Mouse (Mus musculus) activated CD4-positive, CD25-positive, alpha-beta regulatory T cell, adult 4 months (primary cell): ENCODE data around the gene Itga1. TPM values are rescaled to one million over a fixed set of nuclear protein-coding genes. Genes with fewer than 3 reads are reported as not detected.

Source experiments
- ATAC-seq: one replicate; pipeline ENCODE4 v1.8.0; 2017
- polyA plus RNA-seq, 2 experiments: library from polyadenylated mRNA; unstranded; fragments of 100-300 nt; shearing (Covaris generic); gene quantifications; one replicate each; pipeline ENCODE4 v1.2.1; 2017

The Itga1 gene
- polyA plus RNA-seq = under 1 TPM; 0.68 to 0.87 TPM

DNA sequence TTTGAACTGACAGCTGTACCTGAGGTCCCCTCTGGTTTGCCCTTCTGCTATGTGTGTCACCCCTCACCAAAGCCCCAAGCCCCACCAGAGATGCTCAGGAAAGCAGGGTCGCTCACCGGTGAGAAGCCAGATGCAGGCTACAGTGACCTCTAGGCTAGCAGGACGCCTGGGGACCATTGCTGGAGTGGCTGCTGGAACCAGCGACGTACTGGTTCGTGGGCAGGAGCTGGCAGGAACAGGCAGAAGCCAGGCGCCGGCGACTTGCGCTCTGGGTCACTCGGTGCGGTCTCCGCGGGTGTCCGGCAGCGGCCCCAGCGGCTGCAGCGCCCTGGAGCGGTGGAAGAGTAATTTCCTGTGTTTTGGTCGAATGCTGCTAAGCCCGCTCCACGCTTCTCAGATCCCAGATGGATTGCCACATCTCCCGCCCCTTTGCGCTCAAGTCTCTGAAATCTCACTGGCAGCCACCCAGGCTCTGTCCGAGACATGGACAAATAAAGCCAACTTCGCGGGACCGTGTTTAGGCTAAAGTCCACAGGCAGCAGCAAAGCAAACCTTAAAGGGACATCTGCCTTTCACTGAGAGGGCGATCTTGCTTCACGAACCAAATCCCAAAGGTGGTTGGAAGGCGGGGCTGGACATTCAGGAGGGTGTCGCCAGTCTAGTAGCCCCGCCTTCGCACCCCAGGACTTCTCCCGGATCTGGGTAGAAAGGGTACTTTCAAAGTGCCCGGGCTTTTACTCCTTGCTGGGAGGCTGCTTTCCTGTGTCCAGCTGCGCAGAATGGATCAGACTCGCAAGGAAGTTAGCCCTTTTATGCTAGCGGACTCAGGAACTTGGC is at the start of gene Itga1, which contains the start of gene Gm49395:
TSS of gene Itga1 (minus strand) at position 610 of the 837 bp plus-strand sequence.
TSS of gene Gm49395 (minus strand) at position 567 of the 837 bp plus-strand sequence.
- ATAC-seq = no peak

- no peak for ATAC-seq
Observed at GRCm38 (mm10) chr13:115150602-115151001, 48.8 kb upstream of the Itga1 start.

GRCm38 (mm10) chr13:115149849-115150248 is 48.1 kb upstream of the Itga1 start:
- ATAC-seq = no peak

DNA sequence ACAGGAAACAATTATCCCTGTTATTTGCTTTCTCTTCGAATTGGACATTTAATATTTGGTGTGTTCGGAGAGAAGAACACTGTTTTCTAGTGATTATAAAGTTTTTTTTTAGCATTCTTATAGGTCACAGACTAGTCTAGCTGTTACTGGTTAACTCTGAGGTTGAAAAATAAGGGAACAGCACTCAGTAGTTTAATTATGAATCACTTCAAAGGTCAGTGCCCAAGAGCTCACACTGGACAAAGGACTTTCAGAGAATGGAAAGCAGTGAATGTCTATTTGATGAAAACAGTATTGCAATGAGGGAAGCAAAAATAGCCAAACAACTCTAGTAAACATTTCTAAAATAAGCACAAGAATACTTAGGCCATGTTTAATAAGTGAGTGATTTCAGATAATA is 41.8 kb upstream of the Itga1 start:
- no peak for ATAC-seq

DNA sequence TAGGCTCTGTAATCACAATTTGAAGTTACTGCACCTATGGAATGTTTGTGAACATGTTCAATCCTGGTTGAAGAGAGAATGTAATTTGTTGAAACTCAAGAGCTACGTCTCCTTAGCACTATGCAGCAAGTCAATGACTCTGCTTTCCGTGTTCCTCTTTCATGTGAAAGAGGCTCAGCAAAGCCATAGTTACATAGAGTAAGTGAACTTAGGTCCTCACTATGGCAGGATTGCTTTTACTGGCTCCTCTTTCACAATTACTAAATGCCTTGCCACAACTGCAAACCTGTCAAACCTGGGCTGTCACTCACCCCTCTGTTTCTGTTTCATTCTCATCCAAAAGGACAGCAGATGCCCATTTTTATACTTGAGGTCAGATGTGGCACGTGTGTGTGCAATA is 40.3 kb upstream of the Itga1 start:
- no peak for ATAC-seq

DNA sequence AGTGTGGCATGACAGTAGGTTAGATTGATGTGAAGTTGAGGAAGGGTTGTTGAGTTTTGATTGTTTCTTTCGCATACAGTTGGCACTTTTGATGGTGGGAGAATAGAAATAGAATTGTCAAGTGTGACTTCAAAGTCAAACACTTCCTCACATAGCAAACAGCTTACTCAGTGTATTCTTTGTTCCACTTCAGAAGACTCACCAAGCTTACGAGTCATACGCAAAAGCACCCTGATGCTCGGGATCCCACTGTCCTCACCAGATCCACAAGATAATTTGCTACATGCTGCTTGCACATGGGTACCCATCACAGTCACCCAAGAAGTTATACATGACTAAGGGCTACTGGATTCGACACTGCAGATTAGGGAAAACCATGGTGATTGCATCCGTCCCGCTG is 36.7 kb upstream of the Itga1 start:
- ATAC-seq = no peak

- ATAC-seq = no peak
Observed at GRCm38 (mm10) chr13:115136761-115137160, 35.0 kb upstream of the Itga1 start.

GRCm38 (mm10) chr13:115132435-115132834 is 30.7 kb upstream of the Itga1 start:
- no peak for ATAC-seq

- no peak for ATAC-seq
Observed at GRCm38 (mm10) chr13:115131381-115131780, 29.6 kb upstream of the Itga1 start.

DNA sequence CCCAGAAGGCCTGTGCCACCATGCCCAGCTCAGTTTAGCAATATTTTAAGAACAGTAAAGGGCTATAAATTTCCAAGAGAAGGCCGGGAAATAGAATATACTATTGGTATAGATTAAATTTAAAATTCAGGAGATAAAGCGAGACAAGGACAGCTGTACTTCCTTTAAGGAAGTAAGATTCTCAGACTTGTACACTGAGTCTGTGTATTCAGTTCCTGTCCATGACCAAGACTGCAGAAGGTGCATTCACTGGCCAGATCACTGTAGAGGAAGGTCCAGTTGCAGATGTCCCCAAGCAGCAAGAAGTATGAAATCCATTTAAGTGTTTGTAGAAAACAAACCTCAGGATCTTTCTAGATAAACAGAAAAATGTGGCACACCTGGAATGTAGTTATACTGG is 28.3 kb upstream of the Itga1 start:
- ATAC-seq = no peak

DNA sequence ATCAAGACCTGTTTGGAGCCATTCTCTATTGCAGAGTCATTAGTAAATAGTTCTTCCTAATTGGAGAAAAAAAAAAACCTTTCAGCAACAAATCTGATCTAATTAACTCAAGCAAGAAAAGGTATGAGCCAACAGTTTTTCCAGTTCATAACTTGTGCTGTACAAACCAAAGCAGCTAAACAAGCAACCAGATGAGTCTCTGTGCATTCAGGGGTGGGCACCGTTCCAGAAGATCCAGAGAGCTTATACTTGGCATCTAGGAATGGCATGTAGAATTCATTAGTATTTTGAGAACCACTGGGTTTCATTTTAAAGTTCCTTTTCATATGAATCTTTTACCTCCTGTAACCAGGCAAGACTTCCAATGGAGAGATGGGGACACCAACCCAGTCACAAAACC is 26.1 kb upstream of the Itga1 start:
- no peak for ATAC-seq

- no peak for ATAC-seq
Observed at GRCm38 (mm10) chr13:115126534-115126933, 24.8 kb upstream of the Itga1 start.

GRCm38 (mm10) chr13:115125130-115125529 is 23.4 kb upstream of the Itga1 start:
- ATAC-seq = no peak

DNA sequence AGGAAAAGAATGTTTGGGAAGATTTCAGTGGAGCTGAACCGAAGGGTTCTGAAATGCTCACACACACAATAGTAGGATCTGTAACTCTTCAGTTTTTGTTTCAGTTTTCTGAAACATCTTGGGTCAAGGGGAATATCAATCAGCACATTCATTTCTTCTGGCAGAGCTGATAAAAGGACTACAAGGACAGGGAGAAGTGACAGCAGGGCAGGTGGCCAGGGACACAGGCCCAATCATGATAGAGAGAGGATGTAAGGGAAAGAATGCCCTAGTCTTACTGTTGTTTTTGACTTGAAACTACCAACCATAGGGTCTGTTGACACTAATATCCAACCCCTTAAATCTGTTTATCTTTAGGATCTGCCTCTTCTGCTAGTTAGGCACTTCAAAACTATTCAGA is 22.8 kb upstream of the Itga1 start:
- no peak for ATAC-seq

- no peak for ATAC-seq
Observed at GRCm38 (mm10) chr13:115118756-115119155, 17.0 kb upstream of the Itga1 start.

DNA sequence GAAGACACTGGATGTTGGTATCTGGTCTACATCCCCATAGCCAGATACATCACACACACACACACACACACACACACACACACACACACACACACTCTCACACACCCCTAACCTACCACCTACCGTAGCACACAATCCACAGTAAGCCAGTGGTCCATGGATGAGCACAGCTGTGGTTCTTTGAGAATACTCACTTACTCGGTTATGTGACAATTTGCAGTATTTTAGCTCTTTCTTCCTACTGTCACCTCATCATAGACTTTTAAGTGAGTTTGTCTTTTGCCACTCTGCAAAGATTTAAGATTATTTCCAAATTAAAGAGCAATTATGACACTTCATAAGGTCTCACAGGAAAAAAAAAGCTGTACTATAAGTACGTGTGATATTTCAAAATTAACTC is 16.4 kb upstream of the Itga1 start:
- no peak for ATAC-seq

DNA sequence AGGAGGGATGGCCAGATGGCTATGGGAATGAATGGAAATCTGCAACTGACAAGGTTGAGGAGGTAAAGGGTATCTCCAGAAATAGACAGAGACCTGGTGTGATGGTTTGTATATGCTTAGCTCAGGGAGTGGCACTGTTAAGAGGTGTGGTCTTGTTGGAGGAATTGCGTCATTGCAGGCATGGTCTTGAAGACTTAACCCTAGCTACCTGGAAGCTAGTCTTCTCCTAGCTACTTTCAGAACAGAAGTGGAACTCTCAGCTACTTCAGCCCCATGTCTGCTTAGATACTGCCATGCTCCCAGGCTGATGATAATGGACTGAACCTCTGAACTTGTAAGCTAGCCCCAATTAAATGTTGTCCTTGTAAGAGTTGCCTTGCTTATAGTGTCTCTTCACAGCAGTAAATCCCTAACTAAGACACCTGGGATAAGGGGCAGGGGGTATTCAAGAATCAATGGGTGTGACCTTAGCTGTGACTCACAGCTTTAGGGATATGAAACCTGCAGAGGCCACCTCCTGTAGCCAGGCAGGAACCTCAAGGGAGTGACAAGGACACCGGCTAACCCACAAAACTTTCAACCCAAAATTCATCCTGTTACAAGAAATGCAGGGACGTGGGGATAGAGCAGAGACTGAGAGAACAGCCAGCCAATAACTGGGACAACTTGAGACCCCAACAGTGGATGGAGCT is 15.3 kb upstream of the Itga1 start:
- no peak for ATAC-seq

GRCm38 (mm10) chr13:115109628-115110027 is 7.9 kb upstream of the Itga1 start:
- no peak for ATAC-seq

GRCm38 (mm10) chr13:115107436-115107835 is 5.7 kb upstream of the Itga1 start:
- ATAC-seq = peak; percentile 49

- ATAC-seq = no peak
Observed at GRCm38 (mm10) chr13:115106183-115106582, 4.4 kb upstream of the Itga1 start.

DNA sequence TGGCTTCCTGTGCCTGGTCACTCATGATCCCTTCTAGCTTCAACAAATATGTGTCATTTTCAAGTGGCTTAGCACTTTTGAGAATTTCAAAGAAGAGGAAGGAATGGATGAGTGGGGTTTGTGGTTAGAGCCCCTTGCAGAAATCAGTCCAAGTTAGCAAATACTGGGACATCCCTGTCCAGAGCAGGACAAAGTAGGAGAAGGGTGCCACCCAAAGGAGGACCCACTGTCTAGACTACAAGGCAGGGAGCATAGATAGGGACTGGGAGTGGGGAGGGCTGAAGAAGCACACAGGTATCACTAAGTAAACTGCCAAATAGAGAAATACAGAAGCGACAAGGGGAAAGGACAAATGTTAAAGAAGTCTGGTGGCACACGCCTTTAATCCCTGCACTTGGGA is 990 bp upstream of the Itga1 start:
- ATAC-seq = no peak

DNA sequence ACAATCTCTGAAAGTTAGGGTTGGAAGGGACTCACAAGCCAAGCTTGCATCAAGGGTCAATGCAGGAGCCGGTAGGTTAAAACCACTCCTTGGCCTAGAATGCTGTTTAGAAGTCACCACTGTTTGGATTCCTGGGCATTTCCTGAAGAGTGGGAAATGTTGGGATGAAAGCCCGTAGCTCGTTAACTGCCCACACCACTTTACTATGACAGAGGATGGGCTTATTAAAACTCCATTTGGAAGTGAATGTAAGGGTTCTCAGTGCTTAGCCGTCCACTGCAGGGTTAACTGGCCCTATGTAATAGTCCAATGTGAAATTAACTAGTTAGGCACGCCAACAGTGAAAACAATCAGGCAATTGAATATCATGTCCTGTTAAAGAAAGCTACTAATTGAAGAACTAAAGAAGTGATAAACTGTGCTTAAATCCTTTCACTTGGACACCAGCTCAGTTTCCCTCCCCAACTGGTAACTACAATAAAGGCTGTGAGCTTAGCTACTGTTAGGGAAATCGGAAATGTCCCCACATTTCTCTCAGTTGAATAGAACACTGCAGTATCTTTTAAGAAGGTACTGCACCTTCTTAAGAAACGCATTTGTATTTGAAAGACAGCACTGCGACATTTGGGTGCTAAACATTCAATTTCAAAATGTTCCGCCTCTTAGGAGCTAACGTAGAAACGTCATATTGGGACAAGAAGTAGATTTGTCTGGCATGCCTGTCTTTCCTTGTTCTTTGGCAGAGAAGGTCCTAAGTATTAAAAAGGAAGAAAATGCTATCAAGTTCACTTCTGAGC is 1.2 kb downstream of the Itga1 start:
- no peak for ATAC-seq

GRCm38 (mm10) chr13:115099381-115099780 is 2.4 kb downstream of the Itga1 start:
- ATAC-seq = no peak
